Mouse (Mus musculus) spleen, adult 2 months (tissue): Measurements from ENCODE around the gene Tada2b.

Source experiments
- CTCF ChIP-seq: fragments of 200-500 bp; IDR thresholded peaks from 2 replicates; pipeline ENCODE4 v1.5.1; 2011; ENCODE audit warnings: mild to moderate bottlenecking, inconsistent platforms; ENCODE audit not compliant: insufficient read depth, insufficient read length, insufficient replicate concordance; ENCODE audit errors: extremely low read depth
- POLR2A ChIP-seq: fragments of 200-500 bp; IDR thresholded peaks from 2 replicates; pipeline ENCODE4 v1.6.1; 2011; ENCODE audit warnings: low read depth, low read length, inconsistent platforms

- TF ChIP-seq CTCF (no peak), POLR2A (no peak)
These were observed 38.7 kb upstream of the Tada2b start for GRCm38 (mm10) chr5:36522782-36523181.
